Mouse (Mus musculus) intestine, embryonic 15.5 days (tissue): ENCODE results near the gene Hpse. TPM values are rescaled to one million over a fixed set of nuclear protein-coding genes. Genes with fewer than 3 reads are reported as not detected.

Source experiments
- ATAC-seq: fragments of 200-750 bp; cut with Nextera tagmentation; 2 replicates; pipeline ENCODE4 v1.8.0; 2017; ENCODE audit warnings: moderate TSS enrichment, moderate library complexity
- H3K27ac ChIP-seq: fragments of 300-500 bp; sonication (generic); 2 replicates; pipeline ENCODE4 v1.5.1; 2015; ENCODE audit warnings: mild to moderate bottlenecking, inconsistent platforms
- H3K27me3 ChIP-seq: fragments of 300-500 bp; sonication (generic); replicated peaks from 2 replicates; pipeline ENCODE4 v1.6.1; 2015; ENCODE audit warnings: inconsistent platforms
- H3K36me3 ChIP-seq: fragments of 300-500 bp; sonication (generic); 2 replicates; pipeline ENCODE4 v1.6.1; 2015; ENCODE audit warnings: inconsistent platforms
- H3K4me1 ChIP-seq: fragments of 300-500 bp; sonication (generic); replicated peaks from 2 replicates; pipeline ENCODE4 v1.6.1; 2015; ENCODE audit warnings: inconsistent platforms
- H3K4me2 ChIP-seq: fragments of 300-500 bp; sonication (generic); replicated peaks from 2 replicates; pipeline ENCODE4 v1.6.1; 2015; ENCODE audit warnings: mild to moderate bottlenecking, inconsistent platforms
- H3K4me3 ChIP-seq: fragments of 300-500 bp; sonication (generic); replicated peaks from 2 replicates; pipeline ENCODE4 v1.5.1; 2015; ENCODE audit warnings: inconsistent platforms
- H3K9ac ChIP-seq: fragments of 300-500 bp; sonication (generic); 2 replicates; pipeline ENCODE4 v1.6.1; 2015; ENCODE audit warnings: inconsistent platforms
- H3K9me3 ChIP-seq: fragments of 300-500 bp; sonication (generic); 2 replicates; pipeline ENCODE4 v1.6.1; 2016; ENCODE audit warnings: inconsistent platforms
- WGBS: fragments of 180-500 bp; shearing (Covaris S2); methylation state at CpG from one replicate; pipeline ENCODE4 v1.1.7; 2015; 5-methylcytosine and 5-hydroxymethylcytosine counted together
- polyA plus RNA-seq: library from polyadenylated mRNA; unstranded; fragments of >200 nt; fragmentation: Nextera tagmentation; extraction: Ambion mirVana; gene quantifications from 2 replicates; pipeline ENCODE4 v1.2.1, GENCODE M21; 2015

The Hpse gene
- polyA plus RNA-seq, 1 experiment from 2014 or later = 3.9 TPM

DNA sequence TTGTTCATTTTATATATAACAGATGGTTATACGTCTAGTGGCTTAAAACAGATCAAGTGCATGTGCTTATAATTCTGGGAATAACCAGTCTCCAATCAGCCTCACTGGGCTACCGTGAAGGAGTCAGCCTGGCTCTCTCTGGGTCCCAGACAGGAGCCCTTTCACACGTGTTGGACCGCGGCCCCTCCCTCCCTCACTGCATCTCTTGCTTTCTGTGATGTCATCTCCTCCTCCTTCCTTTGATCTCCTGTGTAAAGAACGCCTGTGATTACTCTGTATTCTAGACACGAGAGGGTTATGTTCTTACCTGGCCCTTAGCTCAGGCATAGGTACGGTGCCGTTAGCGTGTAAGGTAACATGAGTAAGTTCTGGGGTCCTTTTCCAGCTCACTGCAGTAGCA is 68.0 kb downstream of the Hpse start:
- Histone ChIP-seq H3K9ac (no peak overlapping the region), H3K4me3 (no peak overlapping the region), H3K4me1 (0 out of 2 replicates have a peak, but pooled peaks cover 7% of the 10 kb centered on the region), H3K9me3 (no peaks in the 10 kb centered on the region), H3K27ac (no peak overlapping the region), H3K4me2 (no peak overlapping the region), H3K36me3 (peaks cover 14% of the 10 kb centered on the region), H3K27me3 (no peaks in the 10 kb centered on the region)
- WGBS = 75% methylated on average over 10 of the region's 10 CpGs
- ATAC-seq = no peak

DNA sequence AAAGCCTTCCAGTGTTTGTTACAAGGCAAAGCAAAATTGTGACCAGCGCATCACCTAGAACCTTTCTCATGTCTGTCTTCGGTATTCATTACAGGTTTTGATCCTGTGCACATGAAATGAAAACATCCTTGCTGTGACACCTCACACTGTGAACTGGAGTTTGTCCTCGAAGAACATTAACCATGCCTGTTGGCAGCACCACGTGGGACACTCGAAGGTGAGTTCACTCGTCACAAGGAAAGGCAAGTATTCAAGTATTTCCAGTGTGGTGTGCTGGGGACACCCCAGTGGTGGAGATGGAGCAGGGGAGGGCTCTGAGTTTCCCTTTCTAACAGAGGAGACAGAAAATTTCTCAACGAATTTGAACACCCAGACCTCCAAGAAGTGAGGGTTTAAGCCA is 68.5 kb downstream of the Hpse start:
- no peak overlapping the region for H3K9ac ChIP-seq
- no peak for ATAC-seq
- no peak overlapping the region for H3K27ac ChIP-seq
- H3K9me3 ChIP-seq = no peaks in the 10 kb centered on the region
- 0 out of 2 replicates have a peak, but pooled peaks cover 7% of the 10 kb centered on the region for H3K4me1 ChIP-seq
- no peak overlapping the region for H3K4me2 ChIP-seq
- no peak overlapping the region for H3K4me3 ChIP-seq
- 78% methylated on average over 7 of the region's 7 CpGs for WGBS
- H3K36me3 ChIP-seq = peaks cover 11% of the 10 kb centered on the region
- no peaks in the 10 kb centered on the region for H3K27me3 ChIP-seq

DNA sequence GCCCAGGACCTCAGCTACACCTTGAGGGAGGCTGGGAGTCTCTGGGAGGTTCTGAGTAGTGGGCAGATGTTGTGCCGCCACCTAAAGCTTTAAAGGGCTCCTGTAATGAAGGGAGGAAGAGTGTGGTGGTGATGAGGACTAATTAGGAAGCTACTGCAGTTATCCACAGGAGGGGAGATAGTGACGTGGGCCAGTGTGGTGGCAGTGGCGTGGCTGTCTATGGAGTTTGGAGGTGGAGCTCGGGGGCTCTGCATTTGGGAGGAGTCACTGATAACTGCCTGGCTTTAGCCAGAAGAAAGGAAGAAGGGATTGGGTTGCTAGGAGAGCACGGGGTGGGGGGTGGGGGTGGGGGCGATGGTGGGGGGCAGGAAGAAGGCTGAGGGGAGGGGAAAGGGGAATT is 71.0 kb downstream of the Hpse start:
- WGBS = 39% methylated on average over 6 of the region's 6 CpGs
- Histone ChIP-seq H3K27me3 (no peaks in the 10 kb centered on the region), H3K9ac (no peak overlapping the region), H3K27ac (no peak overlapping the region), H3K4me1 (0 out of 2 replicates have a peak, but pooled peaks cover 14% of the 10 kb centered on the region), H3K4me3 (no peak overlapping the region), H3K36me3 (no peaks in the 10 kb centered on the region), H3K9me3 (no peaks in the 10 kb centered on the region), H3K4me2 (no peak overlapping the region)
- ATAC-seq = no peak

DNA sequence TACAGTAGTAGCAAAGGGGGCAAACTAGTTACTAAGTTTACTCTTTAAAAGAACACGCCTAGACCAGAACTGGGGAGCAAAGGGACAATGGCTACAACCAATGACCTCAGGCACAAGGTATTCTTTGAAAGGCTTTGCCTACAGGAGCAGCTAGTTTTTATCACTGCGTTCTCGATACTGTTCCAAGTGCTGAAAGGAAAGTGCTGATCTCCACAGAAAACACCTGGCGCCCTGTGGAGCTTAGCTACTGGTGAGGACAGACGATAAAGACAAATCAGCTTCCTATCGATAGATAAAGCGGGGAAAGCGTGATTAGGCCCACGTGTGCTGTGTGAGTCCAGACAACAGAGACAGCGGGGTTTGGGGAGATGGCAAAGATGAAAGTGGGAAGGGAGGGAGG is 71.5 kb downstream of the Hpse start:
- Histone ChIP-seq H3K27ac (peak overlapping the region; percentile 15; the same call in 1 of the 2 replicates), H3K27me3 (no peaks in the 10 kb centered on the region), H3K4me1 (0 out of 2 replicates have a peak, but pooled peaks cover 14% of the 10 kb centered on the region), H3K4me3 (no peak overlapping the region), H3K9me3 (no peaks in the 10 kb centered on the region), H3K4me2 (no peak overlapping the region), H3K9ac (no peak overlapping the region), H3K36me3 (no peaks in the 10 kb centered on the region)
- peak; percentile 29 for ATAC-seq
- WGBS = 53% methylated on average over 10 of the region's 10 CpGs

DNA sequence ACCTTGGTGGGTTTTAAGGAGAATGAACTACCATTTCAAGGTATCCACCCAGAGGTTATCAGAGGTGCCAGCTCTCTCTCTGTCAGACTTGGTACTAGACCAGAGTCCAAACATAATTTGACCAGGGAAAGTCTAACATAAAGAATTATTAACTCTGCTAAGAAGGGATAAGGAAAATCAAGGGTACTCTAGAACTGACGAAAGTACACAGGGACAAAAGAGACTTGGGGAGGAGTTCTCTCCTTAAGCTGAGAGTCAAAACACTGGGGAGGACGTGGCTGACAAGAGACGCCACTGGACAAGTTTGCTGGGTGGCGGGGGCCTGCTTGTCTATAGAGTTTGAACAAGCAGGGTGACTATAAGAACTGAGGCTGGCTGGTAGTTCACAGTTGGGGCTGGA is 73.0 kb downstream of the Hpse start:
- H3K9ac ChIP-seq = no peak overlapping the region
- H3K27ac ChIP-seq = no peak overlapping the region
- H3K27me3 ChIP-seq = no peaks in the 10 kb centered on the region
- H3K4me1 ChIP-seq = 0 out of 2 replicates have a peak, but pooled peaks cover 14% of the 10 kb centered on the region
- H3K4me2 ChIP-seq = no peak overlapping the region
- H3K4me3 ChIP-seq = no peak overlapping the region
- WGBS = 67% methylated on average over 4 of the region's 4 CpGs
- no peaks in the 10 kb centered on the region for H3K36me3 ChIP-seq
- ATAC-seq = 0 out of 2 replicates have a peak, but pooled peaks have one; percentile 2
- no peaks in the 10 kb centered on the region for H3K9me3 ChIP-seq

DNA sequence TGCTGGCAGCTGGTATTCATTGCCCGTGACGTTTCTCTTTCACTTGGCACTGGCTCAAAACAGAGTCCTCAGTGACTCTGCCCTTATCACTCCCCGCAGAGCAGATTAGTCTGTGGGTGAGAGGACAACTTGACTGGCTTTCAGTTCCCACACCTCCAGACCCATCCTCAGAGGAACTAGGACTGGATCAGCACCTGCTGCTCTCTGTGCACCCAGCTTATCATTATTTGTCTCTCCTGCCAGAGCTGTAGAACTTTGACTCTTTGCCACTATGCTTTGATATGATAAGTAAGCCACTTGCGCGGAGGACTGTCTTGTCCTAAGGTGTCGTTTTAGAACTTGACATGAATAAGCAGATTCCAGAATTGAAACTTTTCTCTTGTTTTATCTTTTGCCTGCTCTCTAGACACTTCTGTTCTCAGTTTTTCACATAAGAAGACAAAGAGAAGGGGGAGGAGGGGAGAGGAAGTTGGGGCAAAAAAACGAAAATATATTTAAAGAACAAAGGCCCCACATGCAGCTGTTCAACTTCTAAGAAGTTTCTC is 75.5 kb downstream of the Hpse start:
- H3K4me2 ChIP-seq = peak overlapping the region; percentile 28; the same call in 1 of the 2 replicates
- peak overlapping the region; percentile 72 for H3K27ac ChIP-seq
- 0 out of 2 replicates have a peak, but pooled peaks cover 14% of the 10 kb centered on the region for H3K4me1 ChIP-seq
- no peaks in the 10 kb centered on the region for H3K27me3 ChIP-seq
- no peaks in the 10 kb centered on the region for H3K9me3 ChIP-seq
- peak; percentile 82 for ATAC-seq
- H3K9ac ChIP-seq = no peak overlapping the region
- H3K36me3 ChIP-seq = no peaks in the 10 kb centered on the region
- H3K4me3 ChIP-seq = no peak overlapping the region
- WGBS = 36% methylated on average over 7 of the region's 7 CpGs

DNA sequence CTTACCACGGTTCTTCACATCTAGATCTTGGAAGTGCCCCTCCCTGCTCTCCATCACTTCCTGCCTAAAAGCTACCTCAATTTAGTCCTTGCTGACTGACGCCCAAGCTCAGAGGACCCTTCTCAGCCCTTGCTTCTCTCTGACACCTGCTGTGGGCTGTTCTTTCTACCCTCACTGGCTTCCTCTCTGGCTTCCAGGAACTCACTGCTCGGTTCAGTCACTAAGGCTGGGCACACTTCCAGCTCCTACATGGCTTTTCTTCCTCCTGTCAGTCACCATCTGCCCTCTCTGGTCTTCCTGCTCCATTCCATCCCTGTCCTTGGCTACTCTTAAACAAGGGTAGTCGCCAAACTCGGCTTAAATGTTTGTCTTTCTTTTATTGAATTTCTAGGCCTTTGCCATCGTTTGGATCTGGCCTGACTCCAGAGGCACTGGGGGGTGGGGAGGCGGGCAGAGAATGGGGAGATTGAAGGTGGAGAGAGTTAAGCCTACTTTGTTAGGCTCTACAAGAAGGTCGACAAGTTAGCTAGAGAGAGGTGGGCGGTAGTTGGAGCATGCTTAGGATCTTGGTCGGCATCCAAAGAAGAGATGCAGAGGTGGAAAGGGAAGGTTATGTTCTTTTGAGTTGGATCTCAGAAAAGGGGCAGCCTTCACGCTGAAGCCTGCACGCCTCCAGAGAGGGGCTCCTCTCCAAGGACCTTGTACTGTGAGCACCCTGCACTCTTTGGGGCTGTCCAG is 76.1 kb downstream of the Hpse start:
- no peak overlapping the region for H3K4me3 ChIP-seq

DNA sequence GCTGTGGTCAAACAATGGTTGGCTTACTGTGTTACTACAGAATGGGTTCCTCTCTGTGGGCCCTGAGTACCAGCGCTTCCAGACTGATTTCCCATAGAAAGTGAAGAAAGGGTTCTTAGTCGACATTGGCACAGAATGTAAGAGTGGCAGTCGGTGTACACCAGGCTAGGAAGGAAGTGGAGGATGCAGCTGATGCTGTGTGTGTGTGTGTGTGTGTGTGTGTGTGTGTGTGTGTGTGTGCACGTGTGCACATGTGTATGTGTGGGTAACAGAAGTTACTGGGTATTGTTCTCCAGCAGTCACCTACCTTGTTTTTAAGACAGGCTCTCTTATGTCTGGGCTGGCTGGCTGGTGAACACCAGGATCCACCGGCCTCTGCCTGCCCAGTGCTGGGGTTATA is 77.2 kb downstream of the Hpse start:
- no peak overlapping the region for H3K27ac ChIP-seq
- WGBS = 85% methylated on average over 5 of the region's 5 CpGs
- H3K27me3 ChIP-seq = no peaks in the 10 kb centered on the region
- no peaks in the 10 kb centered on the region for H3K36me3 ChIP-seq
- no peak overlapping the region for H3K9ac ChIP-seq
- no peak overlapping the region for H3K4me2 ChIP-seq
- ATAC-seq = no peak
- H3K4me1 ChIP-seq = 0 out of 2 replicates have a peak, but pooled peaks cover 14% of the 10 kb centered on the region
- no peaks in the 10 kb centered on the region for H3K9me3 ChIP-seq
- H3K4me3 ChIP-seq = no peak overlapping the region

More for the DNA sequence above, 76.1 kb downstream of the Hpse start:
- 59% methylated on average over 12 of the region's 12 CpGs for WGBS
- Histone ChIP-seq H3K27ac (peak overlapping the region; percentile 72), H3K9ac (no peak overlapping the region), H3K36me3 (no peaks in the 10 kb centered on the region), H3K9me3 (no peaks in the 10 kb centered on the region), H3K27me3 (no peaks in the 10 kb centered on the region), H3K4me1 (0 out of 2 replicates have a peak, but pooled peaks cover 12% of the 10 kb centered on the region), H3K4me2 (peak overlapping the region; percentile 28; the same call in 1 of the 2 replicates)
- 0 out of 2 replicates have a peak, but pooled peaks have one; percentile 0 for ATAC-seq

DNA sequence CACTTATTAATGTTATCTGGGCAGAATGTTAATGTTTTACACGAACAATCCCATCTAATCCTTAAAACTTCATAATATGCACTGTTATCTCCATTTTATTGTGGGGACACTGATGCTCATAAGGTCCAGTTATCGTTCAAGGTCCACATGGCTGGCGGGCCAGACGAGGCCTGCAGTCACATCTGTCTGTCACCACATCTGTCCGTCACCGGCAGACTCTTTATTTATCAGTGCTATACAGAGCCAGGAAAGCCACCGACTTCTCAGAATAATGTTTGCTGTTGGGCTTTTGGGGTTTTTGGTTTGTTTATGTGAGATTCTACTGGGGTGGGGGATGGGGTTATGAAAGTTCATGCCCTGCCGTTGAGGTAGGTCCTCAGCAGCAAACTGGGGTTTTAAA is 81.0 kb downstream of the Hpse start:
- Histone ChIP-seq H3K9ac (no peak overlapping the region), H3K4me2 (no peak overlapping the region), H3K4me1 (0 out of 2 replicates have a peak, but pooled peaks cover 10% of the 10 kb centered on the region), H3K4me3 (no peak overlapping the region), H3K27me3 (no peaks in the 10 kb centered on the region), H3K36me3 (no peaks in the 10 kb centered on the region), H3K9me3 (no peaks in the 10 kb centered on the region), H3K27ac (no peak overlapping the region)
- ATAC-seq = peak; percentile 81
- 57% methylated on average over 8 of the region's 8 CpGs for WGBS

DNA sequence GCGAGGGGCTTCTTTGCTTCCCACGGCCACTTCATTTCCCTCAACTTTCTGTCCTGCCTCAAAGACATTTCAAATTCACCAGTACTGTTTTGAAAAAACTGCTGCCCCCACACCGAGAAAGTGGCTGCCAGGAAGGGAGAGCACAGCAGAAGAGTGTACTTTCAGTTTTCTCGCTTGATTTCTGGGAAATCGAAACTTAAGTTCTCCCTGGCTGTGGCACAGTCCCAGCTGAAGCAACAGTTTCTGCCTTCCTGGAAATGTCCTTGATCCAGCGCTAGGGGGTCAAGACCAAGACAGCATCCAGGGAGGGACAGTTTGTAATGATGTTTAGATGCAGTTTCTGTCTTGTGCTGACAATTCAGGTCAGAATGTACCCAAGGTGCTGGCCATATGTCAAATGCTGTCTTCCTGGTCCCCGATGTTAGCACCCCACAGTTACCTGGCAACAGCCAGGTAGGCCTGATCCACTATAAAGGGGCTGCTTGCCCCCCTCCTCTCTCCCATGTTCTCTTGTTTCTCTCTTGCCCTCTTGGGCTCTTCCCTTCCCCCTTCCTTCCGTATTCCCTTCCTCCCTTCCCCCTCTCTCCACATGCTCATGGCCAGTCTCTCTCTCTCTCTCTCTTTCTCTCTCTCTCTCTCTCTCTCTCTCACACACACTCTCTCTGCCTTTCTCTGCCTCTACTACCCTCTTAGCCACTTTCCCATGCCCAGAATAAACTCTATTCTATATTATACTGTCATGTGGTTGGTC is 82.5 kb downstream of the Hpse start:
- Histone ChIP-seq H3K4me1 (0 out of 2 replicates have a peak, but pooled peaks cover 10% of the 10 kb centered on the region), H3K27me3 (no peaks in the 10 kb centered on the region), H3K9ac (no peak overlapping the region), H3K27ac (no peak overlapping the region), H3K36me3 (no peaks in the 10 kb centered on the region), H3K4me3 (no peak overlapping the region), H3K9me3 (no peaks in the 10 kb centered on the region), H3K4me2 (no peak overlapping the region)
- ATAC-seq = no peak
- 54% methylated on average over 8 of the region's 8 CpGs for WGBS

DNA sequence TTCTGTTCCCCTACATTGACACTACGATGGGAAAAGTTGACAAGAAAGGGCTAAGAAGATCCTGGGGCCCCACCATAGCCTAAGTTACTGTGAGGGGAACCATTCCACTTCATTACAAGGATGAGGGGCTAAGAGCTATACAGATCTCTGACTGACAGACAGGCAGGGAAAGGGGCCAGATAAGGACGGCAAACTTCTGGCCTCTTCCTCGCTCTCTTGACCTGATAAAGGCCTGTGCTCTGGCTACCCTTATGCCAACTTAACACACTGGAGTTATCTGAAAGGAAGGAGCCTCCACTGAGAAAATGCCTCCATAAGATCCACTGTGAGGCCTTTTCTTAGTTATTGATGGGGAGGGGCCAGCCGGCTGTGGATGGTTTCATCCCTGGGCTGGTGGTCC is 83.6 kb downstream of the Hpse start:
- ATAC-seq = no peak
- no peak overlapping the region for H3K27ac ChIP-seq
- H3K4me1 ChIP-seq = 0 out of 2 replicates have a peak, but pooled peaks cover 10% of the 10 kb centered on the region
- 86% methylated on average over 4 of the region's 4 CpGs for WGBS
- H3K4me2 ChIP-seq = no peak overlapping the region
- H3K4me3 ChIP-seq = no peak overlapping the region
- no peaks in the 10 kb centered on the region for H3K9me3 ChIP-seq
- no peak overlapping the region for H3K9ac ChIP-seq
- no peaks in the 10 kb centered on the region for H3K27me3 ChIP-seq
- H3K36me3 ChIP-seq = no peaks in the 10 kb centered on the region

DNA sequence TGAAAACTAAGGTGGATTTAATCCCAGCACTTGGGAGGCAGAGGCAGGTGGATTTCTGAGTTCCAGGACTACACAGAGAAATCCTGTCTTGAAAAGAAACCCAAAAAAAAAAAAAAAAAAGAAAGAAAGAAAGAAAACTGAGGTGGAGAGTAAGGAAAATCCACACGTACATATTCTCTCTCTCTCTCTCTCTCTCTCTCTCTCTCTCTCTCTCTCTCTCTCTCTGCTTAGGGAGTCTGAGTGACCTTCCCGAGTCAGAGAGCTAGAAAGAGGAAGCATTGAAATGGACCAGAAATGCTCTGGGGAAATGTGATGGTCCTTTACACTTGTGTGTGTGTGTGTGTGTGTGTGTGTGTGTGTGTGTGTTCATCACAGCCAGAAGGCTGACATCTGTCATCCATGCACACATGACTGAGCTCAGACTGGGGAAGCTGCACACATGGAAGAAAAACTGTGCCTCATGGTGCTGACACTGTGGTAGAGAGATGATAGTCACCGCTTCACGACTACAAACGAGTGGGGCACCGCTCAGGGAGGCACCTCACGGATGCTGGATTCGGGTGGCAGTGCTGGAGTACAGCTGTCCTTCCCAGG is 84.5 kb downstream of the Hpse start:
- Histone ChIP-seq H3K4me2 (no peak overlapping the region), H3K36me3 (no peaks in the 10 kb centered on the region), H3K4me3 (no peak overlapping the region), H3K27ac (no peak overlapping the region), H3K9ac (no peak overlapping the region), H3K4me1 (0 out of 2 replicates have a peak, but pooled peaks cover 10% of the 10 kb centered on the region), H3K27me3 (no peaks in the 10 kb centered on the region), H3K9me3 (no peaks in the 10 kb centered on the region)
- WGBS = 87% methylated on average over 8 of the region's 8 CpGs
- ATAC-seq = no peak
